Mouse (Mus musculus) testis, postnatal 14 days (tissue): Measurements from ENCODE around the gene Fam107b.
"Not testable (repeated sequence)": the region's sequence is repeated elsewhere in the genome, so short reads cannot be mapped to it uniquely, and the experiment has no call there.

Source experiments
- DNase-seq: peaks from one replicate; pipeline ENCODE4 v3.0.0; 2021; ENCODE audit warnings: low spot score

Gene Fam107b

DNA sequence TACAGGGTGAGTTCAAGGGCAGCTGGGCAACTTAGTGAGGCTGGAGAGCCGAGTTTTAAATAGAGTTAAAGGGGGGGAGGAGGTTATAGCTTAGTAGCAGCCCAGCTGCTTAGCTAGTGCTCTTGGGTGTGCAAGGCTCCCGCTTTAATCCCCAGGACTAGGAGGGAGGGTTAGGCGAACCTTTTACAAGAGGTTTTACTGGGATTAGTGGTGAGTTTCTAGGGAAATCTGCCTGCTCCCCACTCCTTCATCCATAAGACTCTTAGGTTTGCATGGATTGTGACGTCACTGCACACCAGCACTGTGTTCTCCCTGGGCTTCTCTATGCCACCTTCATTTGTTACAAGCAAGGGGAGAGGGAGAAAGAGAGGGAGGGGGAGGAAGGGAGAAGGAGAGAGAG lies 88.6 kb downstream of the Fam107b start:
- no peak for DNase-seq

DNA sequence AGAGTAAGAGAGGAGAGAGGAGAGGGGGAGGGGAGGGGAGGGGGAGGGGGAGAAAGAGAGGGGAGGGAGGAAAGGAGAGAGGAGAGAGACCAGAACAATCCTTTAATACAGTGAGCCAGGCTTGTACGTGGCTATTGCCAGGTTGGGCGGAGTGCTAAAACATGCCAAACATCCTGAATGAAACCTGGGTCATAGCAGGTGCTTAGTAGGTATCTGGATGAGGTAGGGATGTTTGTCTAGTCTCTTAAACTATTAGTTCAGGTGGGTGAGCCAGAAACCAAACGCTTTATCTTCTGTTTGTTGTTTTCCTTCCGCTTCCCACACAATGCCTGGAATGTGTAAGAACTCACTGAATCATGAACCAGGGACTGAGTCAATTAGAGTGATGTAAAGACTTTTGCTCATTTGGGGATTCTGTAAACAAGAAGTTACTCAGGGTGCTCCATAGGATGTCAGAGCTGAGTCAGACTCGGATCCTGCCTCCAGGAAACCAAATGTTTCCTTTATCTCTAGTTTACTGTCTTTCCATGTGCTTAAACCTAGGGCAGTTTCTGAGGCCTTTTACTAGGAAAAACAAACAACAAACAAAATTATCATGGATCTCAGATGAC lies 89.1 kb downstream of the Fam107b start:
- DNase-seq = no peak

DNA sequence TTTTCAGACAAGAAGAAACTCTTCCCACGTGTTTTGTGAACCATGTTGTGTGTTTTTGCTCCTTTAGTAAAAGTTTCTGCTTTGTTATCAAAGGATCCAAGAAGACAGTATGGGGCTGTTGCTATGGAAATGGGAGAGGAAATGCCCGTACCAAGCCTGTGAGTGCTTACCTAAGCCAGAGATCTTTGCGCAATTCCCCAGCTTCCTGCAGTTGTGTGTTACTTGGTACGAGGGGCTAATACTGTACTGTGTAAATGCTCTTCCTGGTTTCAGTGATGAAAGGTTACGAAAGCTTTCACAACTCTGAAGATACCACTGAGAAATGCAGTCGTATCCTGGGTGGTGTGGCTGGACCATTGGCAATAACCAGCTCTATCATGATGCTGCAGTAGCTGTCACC lies 93.8 kb downstream of the Fam107b start:
- DNase-seq = no peak

DNA sequence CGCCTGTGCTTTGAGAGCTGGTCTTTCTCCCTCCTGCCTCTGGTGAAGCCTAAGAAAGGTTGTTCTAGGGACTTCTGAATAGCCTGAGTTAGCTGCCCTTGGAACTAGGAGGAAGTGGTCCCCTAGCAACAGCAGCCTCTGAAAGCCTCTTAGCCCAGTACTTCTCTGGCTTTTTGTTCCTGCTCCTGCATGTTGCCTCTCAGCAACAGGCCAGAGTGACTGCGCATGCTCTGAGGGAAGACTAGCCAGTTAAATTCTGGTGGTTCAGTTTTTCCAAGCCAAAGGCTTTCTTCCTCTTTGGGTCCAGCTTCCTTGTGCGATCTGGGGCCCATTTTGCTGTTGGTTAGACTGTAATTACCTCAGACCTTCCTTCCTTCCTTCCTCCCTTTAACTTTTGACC lies 98.4 kb downstream of the Fam107b start:
- no peak for DNase-seq

DNA sequence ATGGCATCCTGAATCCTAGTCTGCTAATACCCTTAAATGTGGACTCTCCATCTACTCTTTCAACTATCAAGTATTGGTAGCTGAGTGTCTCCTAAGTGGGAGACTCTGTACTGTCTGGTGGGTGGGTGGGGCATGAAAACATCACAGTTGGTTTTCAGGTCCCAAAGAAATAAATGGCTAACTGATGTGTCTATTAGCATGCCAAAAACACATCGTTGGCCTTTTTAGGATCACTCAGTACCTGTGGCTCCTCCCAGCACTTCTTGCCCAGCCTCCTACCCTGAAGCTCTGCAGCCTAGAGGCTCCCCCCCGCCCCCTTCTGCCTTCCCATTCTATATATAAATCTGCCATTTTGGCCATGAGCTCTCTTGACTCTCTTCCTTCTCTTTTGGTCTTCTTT lies 99.4 kb downstream of the Fam107b start:
- no peak for DNase-seq

DNA sequence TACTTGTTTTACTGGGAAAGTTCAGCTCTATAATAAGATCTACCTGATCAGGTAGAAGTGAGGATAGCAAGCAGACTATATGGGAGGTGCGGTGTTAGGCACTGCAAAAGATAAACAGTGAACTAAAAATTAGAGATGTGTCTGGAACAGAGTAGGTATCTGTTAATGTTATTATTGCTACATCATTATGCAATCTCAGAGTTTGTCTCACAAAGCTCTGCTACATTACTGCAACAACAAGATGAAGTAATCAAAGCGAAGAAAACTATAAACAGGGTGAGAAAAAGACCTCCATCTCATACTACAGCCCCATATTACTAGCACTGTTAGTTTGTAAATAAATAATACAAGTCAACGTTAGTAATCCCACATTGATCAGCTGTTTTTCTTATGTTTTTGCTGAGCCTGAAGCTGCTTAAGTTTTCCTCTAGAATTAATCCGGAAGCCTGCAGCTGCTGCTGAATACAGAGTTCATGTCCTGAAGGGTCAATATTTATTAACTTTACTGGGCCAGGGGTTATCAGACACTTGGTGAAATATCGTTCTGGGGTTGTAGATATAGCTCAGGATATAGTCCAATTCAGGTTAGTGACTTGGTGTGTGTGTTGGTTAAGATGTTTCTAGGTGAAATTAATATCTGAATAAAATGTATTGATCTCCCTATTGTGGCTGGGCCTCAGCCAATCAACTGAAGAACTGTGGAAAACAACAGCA lies 102.5 kb downstream of the Fam107b start:
- DNase-seq = no peak

DNA sequence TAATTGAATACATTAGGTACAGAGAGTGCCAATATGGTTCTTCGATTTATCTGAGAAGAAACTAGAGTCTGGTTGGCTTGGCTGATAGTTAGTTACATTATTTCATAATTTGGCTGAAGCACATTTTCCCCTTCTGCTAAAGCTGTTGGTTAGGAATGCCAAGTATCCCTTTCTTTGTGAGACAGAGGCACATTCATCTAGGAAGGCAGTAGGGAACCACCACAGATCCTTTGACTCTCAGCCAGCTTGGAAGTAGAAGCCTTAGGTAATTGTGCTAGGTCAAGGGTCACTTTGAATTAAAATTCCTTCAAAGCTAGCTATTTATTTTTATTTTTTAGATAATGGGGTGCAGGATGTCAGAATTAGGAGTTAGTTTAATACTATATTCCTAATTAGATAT lies 105.2 kb downstream of the Fam107b start:
- DNase-seq = no peak

DNA sequence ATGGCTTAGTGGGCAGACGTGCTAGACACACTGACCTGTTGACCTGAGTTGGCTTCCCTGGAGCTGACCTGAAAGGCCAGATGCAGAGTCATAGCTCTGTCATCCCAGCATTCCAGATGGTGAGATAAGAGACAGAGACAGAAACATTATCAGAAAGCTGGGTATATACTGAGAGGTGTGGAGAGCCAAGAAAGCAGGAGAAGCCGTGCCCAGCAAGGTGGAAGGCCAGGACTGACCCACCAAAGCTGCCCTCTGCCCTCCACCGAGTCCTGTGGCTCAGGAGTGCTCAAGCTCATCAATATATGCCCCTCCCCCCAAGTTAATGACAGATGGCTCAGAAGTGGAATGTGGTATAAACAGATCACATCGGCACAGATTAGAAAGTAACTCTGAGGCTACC lies 112.4 kb downstream of the Fam107b start:
- DNase-seq = no peak

DNA sequence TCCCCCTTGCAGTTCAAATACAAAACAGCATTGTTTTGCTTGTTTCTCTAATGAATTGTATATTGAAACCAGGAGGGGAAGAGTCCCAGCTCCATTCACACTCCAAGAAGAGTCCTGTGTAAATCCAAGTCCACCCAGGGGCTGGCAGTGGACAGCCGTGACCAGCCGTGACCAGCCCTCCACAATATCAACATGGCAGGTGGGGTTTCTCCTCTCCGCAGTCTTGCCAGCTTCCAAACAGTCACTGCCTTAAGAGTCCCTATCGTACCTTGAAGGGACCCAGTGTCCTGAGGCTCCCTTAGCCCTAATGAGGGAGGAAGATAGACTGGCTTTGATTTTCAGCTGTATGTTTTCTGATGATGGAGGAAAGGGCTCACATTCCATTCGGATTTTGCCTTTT lies 113.1 kb downstream of the Fam107b start:
- no peak for DNase-seq

DNA sequence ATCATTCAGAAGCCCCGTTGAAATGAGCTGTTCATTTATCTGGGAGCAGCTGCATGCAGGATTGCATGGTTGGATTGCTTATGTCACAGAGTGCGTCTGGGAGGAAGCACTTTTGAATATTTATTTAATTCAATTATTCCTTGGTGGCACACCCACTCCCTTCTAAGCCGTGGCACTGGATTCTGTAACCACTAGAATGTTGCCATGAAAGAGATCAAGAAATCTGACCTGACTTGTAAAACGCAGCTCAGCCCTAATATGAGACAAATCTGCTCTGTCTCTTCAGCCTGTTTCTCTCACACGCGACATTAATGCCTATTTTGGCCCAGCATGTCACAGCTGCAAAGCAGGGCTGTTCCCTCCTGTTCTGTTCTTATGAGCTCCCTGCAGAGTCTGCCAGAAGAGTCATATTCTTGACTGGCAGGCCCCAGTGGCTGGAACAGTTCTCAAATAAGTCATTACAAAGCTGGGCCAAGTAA lies 113.5 kb downstream of the Fam107b start:
- no peak for DNase-seq

DNA sequence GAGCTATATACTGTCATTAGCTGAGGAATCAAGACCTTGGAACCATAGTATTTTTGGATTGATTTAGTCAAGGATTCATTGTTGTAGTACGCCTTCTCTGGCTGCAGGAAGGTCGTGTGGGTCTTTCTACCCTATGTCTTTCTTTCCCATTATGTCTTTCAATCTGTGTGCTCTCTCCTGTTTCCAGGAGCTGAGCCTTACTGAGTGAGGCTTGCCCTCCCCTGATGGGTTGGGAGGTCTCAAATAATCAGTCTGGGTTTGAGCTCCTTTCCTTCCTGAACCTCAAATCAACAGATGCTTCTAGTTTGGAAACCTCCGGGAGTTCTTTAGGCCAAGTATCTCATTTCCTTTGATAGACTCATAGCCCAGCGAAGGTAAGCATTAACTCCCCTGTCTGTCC lies 119.9 kb downstream of the Fam107b start:
- DNase-seq = no peak

DNA sequence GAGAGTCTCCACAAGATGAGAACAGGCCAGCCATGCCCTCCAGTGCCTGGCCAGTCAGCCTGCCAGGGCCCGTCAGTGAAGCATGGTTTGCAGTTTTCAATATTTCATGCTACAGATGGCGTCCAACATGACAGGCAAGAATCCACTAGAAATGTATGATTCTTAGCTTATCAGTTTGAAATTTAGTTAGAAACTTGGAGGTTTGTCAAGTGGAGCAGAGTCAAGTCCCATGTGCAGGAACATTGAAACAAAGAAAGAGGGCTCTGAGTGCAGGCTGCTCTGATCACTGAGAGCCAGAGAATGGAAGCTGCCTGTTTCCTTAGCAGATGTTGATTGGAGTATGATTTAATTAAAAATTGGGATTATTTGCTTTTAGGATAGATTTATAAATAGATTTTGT lies 122.5 kb downstream of the Fam107b start:
- DNase-seq = no peak

DNA sequence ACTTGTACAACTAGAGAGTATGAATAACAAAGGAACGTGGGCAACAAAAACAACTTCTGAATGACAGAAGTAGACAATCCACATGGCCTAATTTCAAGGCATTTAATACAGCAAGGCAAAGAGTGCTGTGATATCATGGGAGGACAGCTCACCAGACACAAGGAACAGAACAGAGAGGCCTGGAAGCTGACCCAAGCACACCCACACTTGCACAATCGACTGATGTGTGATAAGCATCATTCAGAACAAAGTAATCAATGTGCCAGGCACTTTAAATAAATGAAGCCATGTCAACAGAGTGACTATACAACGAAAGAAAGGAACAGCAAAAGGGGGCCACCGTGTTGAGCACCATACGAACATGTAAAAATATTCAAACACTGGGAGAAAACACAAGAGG lies 125.6 kb downstream of the Fam107b start:
- no peak for DNase-seq

DNA sequence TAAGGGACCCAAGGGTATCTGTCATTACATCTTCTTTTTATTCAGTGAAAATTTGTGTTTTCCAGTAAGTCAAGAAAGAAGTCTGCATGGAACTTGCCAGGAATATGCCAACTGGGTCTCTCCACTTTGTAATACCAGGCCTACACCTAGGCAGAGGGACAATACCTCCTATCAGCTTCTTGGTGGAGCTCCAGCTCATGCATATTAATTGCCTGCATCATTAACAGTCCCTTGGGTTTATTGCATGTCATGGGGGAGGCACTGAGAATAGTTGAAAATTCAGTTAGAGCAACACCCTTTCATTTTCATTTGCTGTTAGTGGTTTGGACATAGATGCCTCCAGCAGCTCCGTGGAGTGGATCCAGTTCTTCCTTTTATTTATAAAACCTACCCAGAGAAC lies 130.1 kb downstream of the Fam107b start:
- no peak for DNase-seq

DNA sequence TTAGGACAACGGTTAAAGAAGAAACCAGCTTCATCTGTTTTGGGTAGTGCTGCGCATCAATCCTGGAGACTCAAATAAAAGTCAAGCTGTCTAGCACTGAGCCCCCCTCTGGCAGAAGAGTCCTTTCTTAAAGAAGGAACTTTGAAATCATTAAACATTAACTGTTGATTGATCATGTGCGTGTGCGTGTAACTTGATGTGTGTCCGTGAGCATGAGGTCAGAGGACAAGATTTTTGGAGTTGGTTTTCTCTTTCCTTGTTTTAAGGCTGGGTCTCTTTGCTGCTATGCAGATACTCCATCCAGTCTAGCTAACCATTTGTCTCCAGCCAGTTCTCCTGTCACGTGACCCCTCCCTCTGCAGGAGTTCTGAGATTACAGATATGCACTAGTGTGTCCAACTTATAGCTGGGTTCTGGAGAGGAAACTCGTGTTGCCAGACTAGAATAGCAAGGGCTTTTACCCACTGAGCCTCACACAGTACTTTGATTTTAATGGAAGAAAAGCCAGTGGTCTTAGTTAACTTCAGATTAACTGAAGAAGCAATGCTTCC lies 132.4 kb downstream of the Fam107b start:
- no peak for DNase-seq

DNA sequence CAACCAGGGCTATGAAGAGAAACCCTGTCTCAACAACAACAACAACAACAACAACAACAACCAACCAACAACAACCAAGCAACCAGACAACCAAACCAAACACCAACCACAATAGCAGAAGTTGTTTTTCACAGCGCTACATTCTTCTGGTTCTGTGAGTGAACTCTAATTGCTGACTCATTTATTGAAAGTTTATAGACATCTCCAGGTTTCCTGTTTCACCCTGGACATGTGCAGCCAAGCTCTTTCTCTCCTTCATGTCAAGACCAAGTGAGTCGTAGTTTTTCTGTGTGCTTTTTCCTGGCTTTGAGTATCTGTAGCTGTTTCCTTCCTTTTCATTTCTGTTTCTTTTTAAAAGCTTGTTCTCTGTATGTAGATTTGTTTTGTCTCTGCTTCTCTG lies 133.5 kb downstream of the Fam107b start:
- no peak for DNase-seq

DNA sequence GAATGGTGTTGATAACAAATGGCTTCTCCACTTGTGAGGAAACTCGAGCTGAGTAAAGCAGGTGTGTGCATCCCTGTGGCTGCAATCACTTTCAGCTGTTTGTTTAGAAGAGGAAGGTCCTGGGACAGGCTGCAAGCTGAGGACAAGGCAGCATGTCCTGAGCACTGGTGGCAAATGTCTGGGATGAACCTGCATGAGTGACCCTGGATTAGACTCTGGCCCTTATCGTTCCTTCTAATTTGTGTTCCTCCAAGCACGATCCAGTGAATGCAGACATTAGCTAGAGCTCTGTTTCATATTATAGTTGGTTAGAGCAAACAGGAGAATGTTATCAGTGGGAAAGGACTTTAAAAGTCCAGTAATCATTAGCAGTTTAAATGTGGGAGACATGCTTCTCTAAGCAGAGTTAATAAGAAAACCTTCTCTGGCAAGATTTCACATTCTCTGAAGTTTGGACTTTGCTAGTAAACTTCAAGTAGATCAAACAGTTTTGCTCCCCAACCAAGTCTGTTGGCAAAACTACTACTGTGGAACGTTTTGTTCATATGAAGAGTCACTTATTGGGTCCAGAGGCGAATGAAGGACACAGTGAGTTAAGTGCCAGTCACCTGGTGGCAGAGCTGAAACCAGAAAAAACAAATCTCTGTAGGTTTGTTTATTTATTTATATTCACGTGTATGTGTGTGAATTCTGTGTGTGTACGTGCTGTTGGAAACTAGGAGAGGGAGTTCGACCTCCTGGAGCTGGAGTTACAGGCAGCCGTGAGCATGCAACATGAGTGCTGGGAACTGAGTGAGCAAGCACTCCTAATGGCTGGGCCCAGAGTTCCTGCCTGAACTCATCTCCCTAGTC lies 134.2 kb downstream of the Fam107b start:
- DNase-seq = no peak

DNA sequence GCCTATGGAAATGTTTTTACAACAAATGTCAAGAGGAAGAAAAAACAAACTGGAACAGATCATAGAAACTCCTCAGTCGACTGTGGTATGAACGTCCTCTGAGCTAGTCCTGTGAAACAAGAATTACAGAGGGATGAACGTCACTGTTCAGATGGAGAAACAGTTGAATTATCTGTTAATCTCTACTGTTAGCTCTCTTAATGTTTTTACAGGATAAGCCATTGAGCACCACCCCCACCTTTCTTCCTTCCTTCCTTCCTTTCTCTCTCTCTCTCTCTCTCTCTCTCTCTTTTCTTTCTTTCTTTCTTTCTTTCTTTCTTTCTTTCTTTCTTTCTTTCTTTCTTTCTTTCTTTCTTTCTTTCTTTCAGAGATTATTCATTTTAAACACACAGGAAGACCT lies 135.0 kb downstream of the Fam107b start:
- DNase-seq = not testable (repeated sequence)

DNA sequence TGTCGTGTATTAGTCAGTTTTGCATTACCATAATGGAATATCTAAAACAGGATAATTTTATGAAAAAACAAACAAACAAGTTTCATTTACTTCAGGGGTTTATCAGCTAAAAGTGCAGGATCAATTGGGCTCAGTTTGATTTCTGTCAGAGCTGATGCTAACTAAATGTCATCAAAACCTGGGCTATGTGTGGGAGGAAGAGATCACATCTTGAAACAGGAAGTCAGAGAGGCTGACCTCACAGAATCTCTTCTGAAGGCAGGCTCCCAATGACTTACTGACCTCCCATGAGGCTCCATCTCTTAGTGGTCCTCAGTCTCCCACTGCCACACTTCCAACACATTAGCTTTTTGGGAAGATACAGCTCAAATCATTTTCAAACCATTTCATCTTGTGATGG lies 136.9 kb downstream of the Fam107b start:
- no peak for DNase-seq

DNA sequence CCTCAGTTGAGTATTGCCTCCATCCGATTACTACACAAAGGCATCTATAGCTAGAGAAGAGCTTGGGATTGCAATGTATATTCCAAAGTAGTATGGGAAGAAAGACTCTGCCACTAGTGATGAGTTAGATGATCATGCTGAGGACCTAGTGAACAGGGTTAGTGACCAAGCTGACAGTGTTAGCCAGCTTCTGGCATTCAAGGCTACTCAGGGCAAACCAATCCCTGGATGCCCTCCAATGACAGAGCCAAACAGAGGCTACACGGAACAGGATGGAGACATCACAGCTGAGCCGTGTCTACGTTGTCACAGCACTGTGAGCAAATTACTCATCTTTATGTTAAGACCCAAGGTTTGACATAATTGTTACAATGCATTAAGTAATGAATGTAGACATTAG lies 138.3 kb downstream of the Fam107b start:
- no peak for DNase-seq

DNA sequence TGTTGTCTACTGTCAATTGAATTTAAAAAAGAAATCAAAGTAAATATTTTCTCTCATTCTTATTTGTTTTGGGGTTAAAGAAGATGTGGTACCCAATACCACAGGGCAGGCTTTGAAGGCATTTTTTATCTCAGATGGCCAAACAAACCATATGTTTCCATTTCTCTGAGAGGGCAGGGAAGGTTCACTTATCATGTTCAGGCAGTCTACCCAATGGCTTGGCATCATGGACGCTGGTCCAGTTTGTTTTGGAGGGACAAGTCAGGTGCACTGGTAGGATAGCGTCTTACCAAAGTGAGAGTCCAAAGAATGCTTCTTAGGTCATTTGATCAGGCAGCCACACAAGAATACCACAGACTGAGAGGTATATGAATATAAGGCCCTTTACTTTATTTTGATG lies 139.6 kb downstream of the Fam107b start:
- no peak for DNase-seq

DNA sequence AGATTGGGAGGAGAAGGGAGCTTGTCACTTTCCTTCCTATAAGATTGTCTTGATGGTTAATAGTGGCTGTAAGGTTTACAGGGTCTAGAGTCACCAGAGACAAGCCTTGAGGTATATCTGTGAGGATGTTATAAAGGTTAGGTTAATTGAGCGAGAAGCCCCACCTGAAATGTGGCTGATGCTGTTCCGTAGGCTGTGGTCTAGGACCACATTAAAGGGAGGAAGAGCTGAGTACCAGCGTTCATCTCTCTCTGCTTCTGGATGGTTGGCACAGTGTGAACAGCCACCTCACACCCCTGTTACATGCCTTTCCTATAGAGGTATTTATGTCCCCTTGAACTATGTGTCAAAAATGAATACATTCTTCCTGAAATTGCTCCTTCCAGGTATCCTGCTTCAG lies 140.2 kb downstream of the Fam107b start:
- no peak for DNase-seq
